In genomic region chr9:90274516-90274915, GRCm38 (mm10) we compare ENCODE assay signal across 19 mouse cellular contexts. TPM values are rescaled to one million over a fixed set of nuclear protein-coding genes. Genes with fewer than 3 reads are reported as not detected.
DNase-seq lines count a peak whose midpoint lies in the region; ATAC-seq and TF ChIP-seq lines count a peak whose summit lies in the region.
"Had no signal": no experiment of that assay in that cellular context is flagged by ENCODE, and none has a peak within 500 bp of the region (broad histone marks: within the 10 kb centered on the region; RNA-seq: fewer than 3 reads in every experiment).

No protein-coding gene starts in this region.

- no peaks in the 10 kb centered on the region for H3K9me3 ChIP-seq in liver, embryonic 12.5 days (replicated peaks)
- H3K9me3 ChIP-seq: embryonic facial prominence, embryonic 10.5 days; forebrain, embryonic 13.5 days; heart, embryonic 12.5 days had no signal

- WGBS in spleen, adult 2 months = 25% methylated on average over 3 of the region's 3 CpGs
- WGBS in liver, embryonic 12.5 days (ENCODE audit: insufficient replicate concordance) = 29% methylated on average over 3 of the region's 3 CpGs

- no peak for TF ChIP-seq CTCF in spleen, adult 2 months (IDR thresholded peaks at IDR 0.05; ENCODE audit: extremely low read depth, insufficient read depth, insufficient read length, insufficient replicate concordance)

- H3K9ac ChIP-seq in liver, embryonic 12.5 days = no peak overlapping the region
- H3K9ac ChIP-seq: forebrain, embryonic 13.5 days; heart, embryonic 12.5 days had no signal

- DNase-seq in spleen, adult 2 months (ENCODE audit: low read depth in 1 of 2, low spot score in 2 of 2) = no peak
- DNase-seq in spleen, postnatal 14 days (ENCODE audit: low spot score in 2 of 2) = no peak
- peak; percentile 48 to 60 for DNase-seq in monocyte, adult 2 months (ENCODE audit: low read depth in 1 of 2, low spot score in 2 of 2)
- DNase-seq in adrenal gland, adult 2 months = no peak
- no peak for DNase-seq in frontal cortex, adult 2 months (ENCODE audit: extremely low spot score in 1 of 2, low spot score in 1 of 2)
- DNase-seq in heart, postnatal 14 days = no peak
- DNase-seq: cerebellum, postnatal 14 days; heart, postnatal 4 days; kidney, adult 2 months; kidney, postnatal 25 days; lung, adult 2 months; midbrain, embryonic 14.5 days; spleen, adult 18-20 months had no signal

- H3K27me3 ChIP-seq in spleen, adult 2 months (ENCODE audit: control insufficient read depth, insufficient read depth, low read length) = no peaks in the 10 kb centered on the region
- H3K27me3 ChIP-seq in liver, embryonic 12.5 days (replicated peaks) = no peaks in the 10 kb centered on the region
- H3K27me3 ChIP-seq: heart, embryonic 12.5 days had no signal

- no peak overlapping the region for H3K4me2 ChIP-seq in liver, embryonic 12.5 days
- H3K4me2 ChIP-seq: forebrain, embryonic 13.5 days; heart, embryonic 12.5 days had no signal

- no peak overlapping the region for H3K4me3 ChIP-seq in spleen, adult 2 months (ENCODE audit: extremely low read depth, insufficient read depth, insufficient read length)
- H3K4me3 ChIP-seq in liver, embryonic 12.5 days = no peak overlapping the region
- H3K4me3 ChIP-seq: embryonic facial prominence, embryonic 10.5 days; forebrain, embryonic 13.5 days; heart, embryonic 12.5 days had no signal

- no peaks in the 10 kb centered on the region; the same call in 1 of the 2 replicates for H3K4me1 ChIP-seq in spleen, adult 2 months (ENCODE audit: control insufficient read depth, insufficient read depth, insufficient read length)
- H3K4me1 ChIP-seq in liver, embryonic 12.5 days = peaks cover 47% of the 10 kb centered on the region

- intact Hi-C loops in heart, postnatal 14 days (cut with DNase I) = no loop called here

- H3K27ac ChIP-seq in spleen, adult 2 months (ENCODE audit: insufficient read depth, low read length) = peak overlapping the region; percentile 52; the same call in 1 of the 2 replicates
- H3K27ac ChIP-seq in liver, embryonic 12.5 days = peak overlapping the region; percentile 50; the same call in 1 of the 2 replicates
- H3K27ac ChIP-seq: embryonic facial prominence, embryonic 10.5 days; forebrain, embryonic 13.5 days; hindbrain, postnatal 0 days had no signal

- TF ChIP-seq POLR2A in spleen, adult 2 months (IDR thresholded peaks at IDR 0.05; ENCODE audit: low read depth, low read length) = no peak

- H3K36me3 ChIP-seq in spleen, adult 2 months (ENCODE audit: control insufficient read depth, insufficient read depth, low read length) = no peaks in the 10 kb centered on the region
- H3K36me3 ChIP-seq in liver, embryonic 12.5 days = no peaks in the 10 kb centered on the region
- H3K36me3 ChIP-seq: embryonic facial prominence, embryonic 10.5 days; heart, embryonic 12.5 days had no signal

- no peak for ATAC-seq in liver, embryonic 12.5 days
- ATAC-seq: forebrain, embryonic 13.5 days; hindbrain, postnatal 0 days; Patski had no signal

RNA-seq across cellular contexts. Expression of gene Tbc1d2b, which starts 3.9 kb away (rescaled TPM):
- polyA plus RNA-seq in spleen, adult 2 months (2012; rRNA removed) = 26.4 and 27.8 TPM in 2 replicates
- 11.0 and 12.2 TPM in 2 replicates for polyA plus RNA-seq in liver, embryonic 12.5 days (2016; fragmentation: Nextera tagmentation; extraction: Ambion mirVana)
- total RNA-seq in adrenal gland, adult 2 months (2021) = 10 to 100 TPM; 23.0 to 40.4 TPM
- polyA plus RNA-seq in adrenal gland, adult 2 months (2012; rRNA removed) = 20.8 and 22.7 TPM in 2 replicates
- polyA plus RNA-seq in frontal cortex, adult 2 months (2012; rRNA removed) = 10.1 and 10.9 TPM in 2 replicates
- 10 to 100 TPM; 14.6 to 16.7 TPM for total RNA-seq in heart, postnatal 14 days (2021)

Comparison
In these comparisons a context has a peak if more than half of its experiments do, and no peak if none do; other contexts are left out.
1. DNase-seq: peak in monocyte, adult 2 months (2 of 2); none in spleen, adult 2 months (0 of 2), spleen, postnatal 14 days (0 of 2), adrenal gland, adult 2 months (single experiment), frontal cortex, adult 2 months (0 of 2) and heart, postnatal 14 days (0 of 2).